ENCODE assay signal across 8 mouse cellular contexts in the genomic region with DNA sequence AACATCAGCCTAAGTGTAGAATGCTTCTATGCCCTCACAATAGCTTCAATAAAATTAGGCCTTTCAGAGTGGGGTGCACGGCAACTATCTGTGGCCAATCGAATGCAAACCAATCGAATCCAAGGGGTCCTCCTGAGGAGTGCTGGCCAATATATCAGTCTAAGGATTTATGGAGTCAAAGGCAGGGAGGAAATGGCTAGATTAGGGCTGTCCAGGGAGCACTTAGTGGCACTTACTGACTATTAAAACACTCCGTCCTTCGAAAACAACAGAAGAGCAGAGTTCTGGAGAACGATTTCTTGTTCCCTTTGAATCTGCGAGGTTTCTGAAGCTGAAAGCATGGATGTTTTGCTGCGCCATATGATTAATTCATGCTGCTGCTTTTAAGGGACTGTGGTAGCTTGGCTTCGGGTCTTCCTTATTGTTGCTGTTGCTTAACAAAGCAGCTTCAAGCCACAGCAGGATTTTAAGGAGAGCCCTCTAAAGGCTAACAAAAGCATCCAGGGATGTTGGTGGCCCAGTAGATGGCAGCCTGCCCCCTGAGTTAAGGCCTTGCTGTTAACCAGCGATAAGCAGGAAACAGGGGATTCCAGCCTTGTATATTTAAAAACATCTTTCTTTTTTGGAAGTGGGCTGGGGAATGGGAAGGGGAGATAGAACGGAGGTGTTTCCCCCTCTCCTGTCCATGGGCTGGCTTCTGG.
DNase-seq lines count a peak whose midpoint lies in the region; ATAC-seq lines count a peak whose summit lies in the region.

No protein-coding gene starts in this region.

- H3K4me3 ChIP-seq in megakaryocyte, embryonic 14.5 days (replicated peaks): peak overlapping the region; percentile 78
- no peak overlapping the region for H3K4me3 ChIP-seq in hindbrain, embryonic 13.5 days
- no peak overlapping the region for H3K4me3 ChIP-seq in limb, embryonic 13.5 days

- no peak for ATAC-seq in megakaryocyte, adult 5-6 weeks (ENCODE audit: poor library complexity, severe bottlenecking)
- ATAC-seq in hindbrain, embryonic 13.5 days (ENCODE audit: low FRiP score): no peak
- ATAC-seq in limb, embryonic 13.5 days (ENCODE audit: low FRiP score, low read depth): no peak

- peaks cover 3% of the 10 kb centered on the region for H3K27me3 ChIP-seq in megakaryocyte, embryonic 14.5 days (replicated peaks)
- H3K27me3 ChIP-seq in hindbrain, embryonic 13.5 days: 0 out of 2 replicates have a peak, but pooled peaks cover 2% of the 10 kb centered on the region
- no peaks in the 10 kb centered on the region for H3K27me3 ChIP-seq in limb, embryonic 13.5 days

- WGBS in hindbrain, embryonic 13.5 days: 50% methylated on average over 11 of the region's 11 CpGs
- WGBS in limb, embryonic 13.5 days: 23% methylated on average over 11 of the region's 11 CpGs

- H3K27ac ChIP-seq in hindbrain, embryonic 13.5 days: peak overlapping the region; percentile 60
- H3K27ac ChIP-seq in limb, embryonic 13.5 days: peak overlapping the region; percentile 22; the same call in 1 of the 2 replicates

- H3K9ac ChIP-seq in hindbrain, embryonic 13.5 days: peak overlapping the region; percentile 31; the same call in 1 of the 2 replicates
- H3K9ac ChIP-seq in limb, embryonic 13.5 days: peak overlapping the region; percentile 48; the same call in 1 of the 2 replicates

- DNase-seq in adrenal gland, postnatal 36 days: peak; percentile 6 to 10
- no peak for DNase-seq in adrenal gland, postnatal 4 days (ENCODE audit: low spot score in 2 of 2)
- DNase-seq in retina, postnatal 1 day: peak; percentile 54
- no peak for DNase-seq in thymus, postnatal 36 days

- H3K36me3 ChIP-seq in megakaryocyte, embryonic 14.5 days (replicated peaks; ENCODE audit: low read length): no peaks in the 10 kb centered on the region
- H3K36me3 ChIP-seq in hindbrain, embryonic 13.5 days: no peaks in the 10 kb centered on the region
- no peaks in the 10 kb centered on the region for H3K36me3 ChIP-seq in limb, embryonic 13.5 days

- H3K4me2 ChIP-seq in hindbrain, embryonic 13.5 days: no peak overlapping the region
- H3K4me2 ChIP-seq in limb, embryonic 13.5 days (replicated peaks): peak overlapping the region; percentile 48

- no peaks in the 10 kb centered on the region for H3K9me3 ChIP-seq in megakaryocyte, embryonic 14.5 days
- no peaks in the 10 kb centered on the region for H3K9me3 ChIP-seq in hindbrain, embryonic 13.5 days
- H3K9me3 ChIP-seq in limb, embryonic 13.5 days: no peaks in the 10 kb centered on the region

- H3K4me1 ChIP-seq in megakaryocyte, embryonic 14.5 days: 0 out of 2 replicates have a peak, but pooled peaks cover 3% of the 10 kb centered on the region
- H3K4me1 ChIP-seq in hindbrain, embryonic 13.5 days (replicated peaks): peaks cover 11% of the 10 kb centered on the region
- H3K4me1 ChIP-seq in limb, embryonic 13.5 days: peaks cover 19% of the 10 kb centered on the region

Comparison
In these comparisons a context has a peak if more than half of its experiments do, and no peak if none do; other contexts are left out.
1. DNase-seq: peak in adrenal gland, postnatal 36 days (2 of 2) and retina, postnatal 1 day (single experiment); none in adrenal gland, postnatal 4 days (0 of 2) and thymus, postnatal 36 days (0 of 2).